Mouse (Mus musculus) frontal cortex, postnatal 10 days (tissue): ENCODE measurements at regions not wholly inside any gene's neighbourhood (a gene's known extent, or its start where the extent isn't known, plus 50 kb on each side); places are given as distances from the start of the nearest gene placed in this dataset.

Experiments used
- DNase-seq, 2 experiments: peaks; one replicate each; pipeline ENCODE4 v3.0.0; 2022; ENCODE audit warnings: low spot score in 2 of 2, mixed read lengths in 1 of 2

DNA sequence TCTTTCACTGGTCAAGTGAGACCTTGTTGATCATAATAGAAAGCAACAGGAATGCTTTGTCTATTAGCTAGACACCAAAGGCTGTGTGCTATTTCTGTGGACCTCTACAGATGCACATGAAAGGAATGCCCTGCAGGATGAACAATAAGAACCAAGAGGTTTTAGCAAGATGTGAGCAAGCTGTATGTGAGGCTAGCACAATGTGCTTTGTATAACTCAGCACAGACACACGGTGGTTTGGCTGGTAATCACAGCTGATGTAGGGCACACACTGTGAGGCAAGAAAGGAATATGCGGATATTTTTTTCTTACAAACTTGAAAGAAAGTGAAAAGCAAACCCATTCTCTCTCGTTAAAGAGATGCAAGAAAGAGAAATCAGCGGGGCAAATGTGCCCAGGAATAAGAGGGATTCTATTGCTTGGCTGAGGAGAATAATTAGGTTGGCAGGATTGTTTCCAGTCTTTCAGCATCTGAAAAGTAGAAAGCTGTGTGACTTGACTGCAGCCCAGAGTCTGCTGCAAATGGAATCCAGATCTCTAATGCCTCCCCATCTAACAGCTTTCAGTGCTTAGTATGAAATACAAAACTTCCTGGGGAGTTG lies 2476.1 kb upstream of the Gm6569 start:
- no peak for DNase-seq

DNA sequence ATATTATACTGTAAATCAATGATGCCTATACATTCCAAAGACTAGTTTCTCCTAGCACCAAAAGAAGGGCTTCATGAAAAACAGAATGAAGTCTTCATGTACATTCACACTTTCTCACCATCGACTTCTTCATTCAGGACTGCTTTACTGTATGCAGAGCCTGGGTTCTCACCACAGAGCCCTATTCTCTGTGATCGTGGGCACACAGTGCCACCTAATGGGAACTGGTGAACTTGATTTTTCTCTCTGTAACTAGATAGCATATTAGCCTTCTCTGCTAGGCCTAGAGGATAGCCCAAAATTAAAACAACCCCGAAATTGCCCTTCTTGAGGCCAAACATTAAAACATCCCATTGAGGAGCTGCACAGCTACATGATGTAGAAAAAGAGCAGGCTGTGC lies 2458.6 kb upstream of the Gm6569 start:
- DNase-seq, result peak; percentile 27 to 52
